Mouse (Mus musculus) liver, postnatal 0 days (tissue): ENCODE data around the gene Il1rapl1. TPM values are rescaled to one million over a fixed set of nuclear protein-coding genes. Genes with fewer than 3 reads are reported as not detected.

Experiments used
- ATAC-seq: fragments of 200-750 bp; cut with Nextera tagmentation; 2 replicates; pipeline ENCODE4 v1.8.0; 2017; ENCODE audit warnings: mild to moderate bottlenecking, moderate library complexity
- DNase-seq: peaks from one replicate; pipeline ENCODE4 v3.0.0-alpha.2; 2016
- H3K27ac ChIP-seq: fragments of 300-500 bp; sonication (generic); 2 replicates; pipeline ENCODE4 v1.5.1; 2014; ENCODE audit warnings: antibody characterized with exemption, moderate library complexity, mild to moderate bottlenecking, low read depth
- H3K27me3 ChIP-seq: fragments of 300-500 bp; sonication (generic); 2 replicates; pipeline ENCODE4 v1.6.1; 2014; ENCODE audit warnings: low read length, control low read depth, mixed read lengths; ENCODE audit not compliant: insufficient read depth
- H3K36me3 ChIP-seq: fragments of 300-500 bp; sonication (generic); replicated peaks from 2 replicates; pipeline ENCODE4 v1.6.1; 2014; ENCODE audit warnings: mild to moderate bottlenecking, control low read depth, low read length, moderate library complexity, mixed read lengths; ENCODE audit not compliant: insufficient read depth
- H3K4me1 ChIP-seq: fragments of 300-500 bp; sonication (generic); 2 replicates; pipeline ENCODE4 v1.6.1; 2014; ENCODE audit warnings: antibody characterized with exemption, mild to moderate bottlenecking, control low read depth; ENCODE audit not compliant: insufficient read depth
- H3K4me2 ChIP-seq: fragments of 300-500 bp; sonication (generic); 2 replicates; pipeline ENCODE4 v1.6.1; 2014; ENCODE audit warnings: low read depth, mild to moderate bottlenecking, low read length, moderate library complexity, mixed read lengths
- H3K4me3 ChIP-seq: fragments of 300-500 bp; sonication (generic); 2 replicates; pipeline ENCODE4 v1.5.1; 2014; ENCODE audit warnings: low read depth, low read length
- H3K9ac ChIP-seq: fragments of 300-500 bp; sonication (generic); replicated peaks from 2 replicates; pipeline ENCODE4 v1.6.1; 2014; ENCODE audit warnings: mild to moderate bottlenecking, moderate library complexity
- H3K9me3 ChIP-seq: fragments of 300-500 bp; sonication (generic); 2 replicates; pipeline ENCODE4 v1.6.1; 2016; ENCODE audit warnings: mild to moderate bottlenecking, control low read depth, low read length, mixed read lengths
- CTCF ChIP-seq: sonication (generic); IDR thresholded peaks from 2 replicates; pipeline ENCODE4 v1.5.1; 2016; ENCODE audit warnings: antibody characterized with exemption, low read depth
- EP300 ChIP-seq: IDR thresholded peaks from 2 replicates; pipeline ENCODE4 v1.6.1; 2016; ENCODE audit warnings: antibody characterized with exemption, low read depth, mild to moderate bottlenecking
- WGBS: fragments of 180-500 bp; shearing (Covaris S2); extraction: QIAGEN DNeasy Blood & Tissue Kit; methylation state at CpG from one replicate; pipeline ENCODE4 v1.1.7; 2014; ENCODE audit not compliant: insufficient replicate concordance; 5-methylcytosine and 5-hydroxymethylcytosine counted together
- polyA plus RNA-seq: library from polyadenylated mRNA; unstranded; fragments of >200 nt; fragmentation: Nextera tagmentation; extraction: Ambion mirVana; gene quantifications from 2 replicates; pipeline ENCODE4 v1.2.1, GENCODE M21; 2015

Gene Il1rapl1
- polyA plus RNA-seq, 1 experiment from 2014 or later: not detected

GRCm38 (mm10) chrX:87793011-87793410 is 322.4 kb downstream of the Il1rapl1 start:
- Histone ChIP-seq H3K4me2 (no peak overlapping the region), H3K27ac (no peak overlapping the region), H3K36me3 (no peaks in the 10 kb centered on the region), H3K4me3 (no peak overlapping the region), H3K9me3 (no peaks in the 10 kb centered on the region), H3K9ac (no peak overlapping the region), H3K4me1 (no peaks in the 10 kb centered on the region), H3K27me3 (no peaks in the 10 kb centered on the region)
- no peak for ATAC-seq
- DNase-seq: no peak
- TF ChIP-seq CTCF (no peak), EP300 (no peak)

DNA sequence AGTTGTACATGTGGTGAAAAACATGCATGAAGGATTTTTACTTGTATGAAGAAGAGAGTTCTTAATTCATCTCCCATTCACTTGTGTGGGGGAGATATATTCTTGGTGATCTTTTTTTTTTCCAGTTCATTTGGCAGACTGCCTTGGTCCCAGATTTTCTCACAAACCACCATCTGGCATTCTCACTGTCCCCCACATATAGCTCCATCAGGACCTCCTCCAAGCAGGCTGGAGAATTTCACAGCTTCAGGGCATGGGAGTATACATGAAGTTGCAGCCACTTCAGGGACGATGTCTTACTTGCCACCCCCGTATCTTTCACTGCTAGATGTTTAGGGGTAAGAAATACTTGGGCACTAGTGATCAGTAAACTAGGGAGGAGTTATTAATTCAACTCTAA is 404.9 kb downstream of the Il1rapl1 start:
- Histone ChIP-seq H3K4me1 (no peaks in the 10 kb centered on the region), H3K4me2 (no peak overlapping the region), H3K9me3 (no peaks in the 10 kb centered on the region), H3K27ac (no peak overlapping the region), H3K27me3 (no peaks in the 10 kb centered on the region), H3K9ac (no peak overlapping the region), H3K36me3 (no peaks in the 10 kb centered on the region), H3K4me3 (no peak overlapping the region)
- ATAC-seq (no peak), DNase-seq (no peak)
- TF ChIP-seq EP300: no peak
- TF ChIP-seq CTCF: no peak
- 67% methylated on average over 2 of the region's 2 CpGs for WGBS

DNA sequence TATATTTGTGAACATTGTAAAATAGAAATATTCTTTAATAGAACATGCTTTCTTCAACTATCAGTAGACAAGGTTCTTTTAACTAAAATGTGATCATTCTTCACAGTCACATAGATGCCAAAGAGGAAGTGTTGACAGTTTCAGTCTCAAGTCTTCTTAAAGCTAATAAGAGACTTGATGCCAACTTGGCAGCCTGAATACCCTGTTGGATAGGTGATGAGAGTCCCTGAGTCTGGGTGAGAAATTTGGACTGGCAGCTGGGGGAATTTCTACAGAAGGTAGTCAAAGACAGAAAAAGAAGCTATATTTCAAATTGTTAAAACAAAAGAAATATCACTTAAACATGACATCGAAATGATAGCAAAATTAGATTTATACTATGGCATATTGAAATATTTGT is 451.6 kb downstream of the Il1rapl1 start:
- DNase-seq (no peak), ATAC-seq (no peak)
- TF ChIP-seq EP300: no peak
- no peak for TF ChIP-seq CTCF
- Histone ChIP-seq H3K9ac (no peak overlapping the region), H3K27me3 (no peaks in the 10 kb centered on the region), H3K27ac (no peak overlapping the region), H3K36me3 (no peaks in the 10 kb centered on the region), H3K9me3 (no peaks in the 10 kb centered on the region), H3K4me2 (no peak overlapping the region), H3K4me1 (no peaks in the 10 kb centered on the region), H3K4me3 (no peak overlapping the region)
- 69% methylated on average over 1 of the region's 1 CpGs for WGBS

GRCm38 (mm10) chrX:87655644-87656043 is 459.8 kb downstream of the Il1rapl1 start:
- 0 out of 2 replicates have a peak, but pooled peaks have one; percentile 7 for TF ChIP-seq CTCF
- TF ChIP-seq EP300: no peak
- Histone ChIP-seq H3K9me3 (no peaks in the 10 kb centered on the region), H3K27me3 (no peaks in the 10 kb centered on the region), H3K9ac (no peak overlapping the region), H3K36me3 (no peaks in the 10 kb centered on the region), H3K4me1 (no peaks in the 10 kb centered on the region), H3K4me3 (no peak overlapping the region), H3K27ac (no peak overlapping the region), H3K4me2 (no peak overlapping the region)
- 27% methylated on average over 2 of the region's 2 CpGs for WGBS
- no peak for ATAC-seq
- DNase-seq: no peak

- H3K27me3 ChIP-seq: no peaks in the 10 kb centered on the region
- no peak overlapping the region for H3K4me3 ChIP-seq
- no peak overlapping the region for H3K4me2 ChIP-seq
- H3K9me3 ChIP-seq: no peaks in the 10 kb centered on the region
- no peaks in the 10 kb centered on the region for H3K4me1 ChIP-seq
- H3K27ac ChIP-seq: no peak overlapping the region
- no peak overlapping the region for H3K9ac ChIP-seq
- ATAC-seq (no peak), DNase-seq (no peak)
- H3K36me3 ChIP-seq: no peaks in the 10 kb centered on the region
- TF ChIP-seq EP300 (no peak), CTCF (no peak)
Observed at GRCm38 (mm10) chrX:87600914-87601313, 514.5 kb downstream of the Il1rapl1 start.

GRCm38 (mm10) chrX:87507997-87508396 is 607.4 kb downstream of the Il1rapl1 start:
- Histone ChIP-seq H3K4me1 (no peaks in the 10 kb centered on the region), H3K36me3 (no peaks in the 10 kb centered on the region), H3K4me2 (no peak overlapping the region), H3K4me3 (no peak overlapping the region), H3K27me3 (no peaks in the 10 kb centered on the region), H3K27ac (no peak overlapping the region), H3K9ac (no peak overlapping the region), H3K9me3 (no peaks in the 10 kb centered on the region)
- ATAC-seq: no peak
- no peak for DNase-seq
- no peak for TF ChIP-seq CTCF
- TF ChIP-seq EP300: no peak

DNA sequence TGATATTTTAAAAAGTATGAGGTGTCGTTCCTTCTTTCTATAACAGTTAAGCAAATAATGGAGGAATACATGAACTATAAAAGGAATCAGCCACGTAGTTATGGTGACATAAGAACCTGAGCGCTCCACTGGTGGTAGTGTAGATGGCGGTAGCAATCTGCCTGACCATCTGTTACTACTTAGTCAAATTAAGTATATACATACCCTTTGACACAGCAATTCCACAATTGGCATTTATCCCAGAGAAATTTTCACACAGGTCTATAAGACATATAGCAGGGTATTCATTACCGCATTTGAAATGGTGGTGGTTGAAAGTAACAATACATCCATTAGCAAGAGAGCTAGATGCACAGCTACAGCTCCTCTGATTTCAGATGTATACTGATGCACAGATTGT is 612.8 kb downstream of the Il1rapl1 start:
- Histone ChIP-seq H3K27me3 (no peaks in the 10 kb centered on the region), H3K27ac (no peak overlapping the region), H3K4me2 (no peak overlapping the region), H3K36me3 (no peaks in the 10 kb centered on the region), H3K4me3 (no peak overlapping the region), H3K9me3 (no peaks in the 10 kb centered on the region), H3K4me1 (no peaks in the 10 kb centered on the region), H3K9ac (no peak overlapping the region)
- DNase-seq (no peak), ATAC-seq (no peak)
- TF ChIP-seq EP300 (no peak), CTCF (no peak)
- WGBS: 75% methylated on average over 5 of the region's 5 CpGs
